Mouse (Mus musculus) left cerebral cortex, adult 2 months (tissue): ENCODE results near the gene Ddx20. TPM values are rescaled to one million over a fixed set of nuclear protein-coding genes. Genes with fewer than 3 reads are reported as not detected.

Experiments used
- DNase-seq, 2 experiments: peaks; one replicate each; pipeline ENCODE4 v3.0.0; 2021 to 2022; ENCODE audit warnings: low spot score in 2 of 2, mixed read lengths in 1 of 2; ENCODE audit errors: extremely low spot score in 1 of 2
- H3K27ac ChIP-seq: fragments of 200-600 bp; 2 replicates; pipeline ENCODE4 v1.8.1; 2022
- H3K4me3 ChIP-seq: fragments of 200-600 bp; 2 replicates; pipeline ENCODE4 v1.8.1; 2022
- CTCF ChIP-seq: fragments of 200-600 bp; IDR thresholded peaks from 2 replicates; pipeline ENCODE4 v1.8.1; 2022; ENCODE audit warnings: antibody characterized with exemption, mild to moderate bottlenecking, moderate library complexity
- intact Hi-C: fragments of 180-260 bp; cut with DNase I; formaldehyde crosslinking; loops from one replicate; pipeline ENCODE4 v1.15.1; 2025
- long read RNA-seq, 2 experiments: library from polyadenylated mRNA; stranded (forward); transcript quantifications; one replicate each; pipeline ENCODE4 v2.0.0; 2021; ENCODE audit warnings: borderline mapping rate in 2 of 2
- total RNA-seq, 2 experiments: library from RNA; stranded (reverse); gene quantifications; 2 replicates each; pipeline ENCODE4 v1.2.3; 2021

Gene Ddx20
- 10 to 100 TPM; 11.7 to 12.4 TPM for total RNA-seq
- long read RNA-seq, experiment 1, transcript Ddx20-201 (11 exons, 2,905 nt), result major isoform, 19 of 20 reads
- long read RNA-seq, experiment 1, partial matches to known transcripts, result 0 of 20 reads
- long read RNA-seq, experiment 1, other reads (novel, unspliced or antisense), result 1 of 20 reads
- long read RNA-seq, experiment 2, transcript Ddx20-201 (11 exons, 2,905 nt), result major isoform, 14 of 19 reads
- long read RNA-seq, experiment 2, partial matches to known transcripts, result 4 of 19 reads
- long read RNA-seq, experiment 2, other reads (novel, unspliced or antisense), result 1 of 19 reads

GRCm38 (mm10) chr3:105687324-105688060, at the start of gene Ddx20:
Gene Ddx20, minus strand, starts transcription at chr3:105687574.
- DNase-seq, result peak; percentile 91 to 94
- intact Hi-C loops, result loop anchor here (1.0 to 5.0 kb wide), 4 partner anchors 39 to 271 kb away; partner anchors contain the start of genes Rap1a and Wdr77

GRCm38 (mm10) chr3:105737070-105737469, 49.7 kb upstream of the Ddx20 start:
- no peak for TF ChIP-seq CTCF
- intact Hi-C loops, result no loop called here
- no peak for DNase-seq
- Histone ChIP-seq H3K27ac (no peak overlapping the region), H3K4me3 (no peak overlapping the region)

More at GRCm38 (mm10) chr3:105687324-105688060, at the start of gene Ddx20:
- peak within 1 kb of the TSS; percentile 57 for H3K4me3 ChIP-seq
- peak within 1 kb of the TSS; percentile 93 for H3K27ac ChIP-seq
- peak; percentile 97 for TF ChIP-seq CTCF

- Histone ChIP-seq H3K4me3 (no peak overlapping the region), H3K27ac (no peak overlapping the region)
- no peak for TF ChIP-seq CTCF
- intact Hi-C loops, result no loop called here
- DNase-seq, result no peak
These were observed 48.8 kb upstream of the Ddx20 start for GRCm38 (mm10) chr3:105736148-105736547.

GRCm38 (mm10) chr3:105735285-105735684, 47.9 kb upstream of the Ddx20 start:
- DNase-seq, result no peak
- Histone ChIP-seq H3K27ac (no peak overlapping the region), H3K4me3 (no peak overlapping the region)
- intact Hi-C loops, result no loop called here
- TF ChIP-seq CTCF, result no peak

- H3K27ac ChIP-seq, result no peak overlapping the region
- intact Hi-C loops, result no loop called here
These were observed 46.2 kb upstream of the Ddx20 start for GRCm38 (mm10) chr3:105733538-105733937.

GRCm38 (mm10) chr3:105732360-105732759, 45.0 kb upstream of the Ddx20 start:
- DNase-seq, result no peak
- intact Hi-C loops, result no loop called here
- no peak; the same call in 1 of the 2 replicates for TF ChIP-seq CTCF
- no peak overlapping the region for H3K4me3 ChIP-seq
- H3K27ac ChIP-seq, result no peak overlapping the region

More at GRCm38 (mm10) chr3:105733538-105733937, 46.2 kb upstream of the Ddx20 start:
- no peak for DNase-seq
- no peak for TF ChIP-seq CTCF
- H3K4me3 ChIP-seq, result no peak overlapping the region

GRCm38 (mm10) chr3:105726037-105726436, 38.7 kb upstream of the Ddx20 start:
- intact Hi-C loops, result loop anchor here (1.0 to 10.0 kb wide), 4 partner anchors 39 to 651 kb away; partner anchors contain the start of gene Ddx20
- peak in 1 of 2 experiments; percentile 56 for DNase-seq
- H3K4me3 ChIP-seq, result no peak overlapping the region
- peak; percentile 96 for TF ChIP-seq CTCF
- no peak overlapping the region for H3K27ac ChIP-seq

GRCm38 (mm10) chr3:105722510-105722909, 35.1 kb upstream of the Ddx20 start:
- Histone ChIP-seq H3K4me3 (no peak overlapping the region), H3K27ac (no peak overlapping the region)
- TF ChIP-seq CTCF, result no peak
- intact Hi-C loops, result loop anchor here (10.0 kb wide), 1 partner anchor 648 kb away; no protein-coding TSS in a partner anchor
- DNase-seq, result no peak

GRCm38 (mm10) chr3:105721681-105722201, 34.4 kb upstream of the Ddx20 start:
- DNase-seq, result no peak
- no peak for TF ChIP-seq CTCF
- Histone ChIP-seq H3K27ac (no peak overlapping the region), H3K4me3 (no peak overlapping the region)
- intact Hi-C loops, result loop anchor here (10.0 kb wide), 1 partner anchor 647 kb away; no protein-coding TSS in a partner anchor

- intact Hi-C loops, result loop anchor here (10.0 kb wide), 1 partner anchor 646 kb away; no protein-coding TSS in a partner anchor
- H3K4me3 ChIP-seq, result no peak overlapping the region
- no peak for DNase-seq
- peak overlapping the region; percentile 42; the same call in 1 of the 2 replicates for H3K27ac ChIP-seq
- no peak for TF ChIP-seq CTCF
These were observed 33.1 kb upstream of the Ddx20 start for GRCm38 (mm10) chr3:105720514-105720913.

- DNase-seq, result no peak
- 0 out of 2 replicates have a peak overlapping the region, but pooled peaks have one; percentile 42 for H3K27ac ChIP-seq
- H3K4me3 ChIP-seq, result no peak overlapping the region
- peak; percentile 4; the same call in 1 of the 2 replicates for TF ChIP-seq CTCF
- intact Hi-C loops, result loop anchor here (10.0 kb wide), 1 partner anchor 645 kb away; no protein-coding TSS in a partner anchor
These were observed 32.6 kb upstream of the Ddx20 start for GRCm38 (mm10) chr3:105719979-105720378.
